In genomic region chr9:121293187-121293586, GRCm38 (mm10) we compare ENCODE assay signal across 23 mouse cellular contexts.
"Had no signal": no experiment of that assay in that cellular context is flagged by ENCODE, and none has a peak within 500 bp of the region (broad histone marks: within the 10 kb centered on the region; RNA-seq: fewer than 3 reads in every experiment).

No protein-coding gene starts in this region.

- ATAC-seq: hindbrain, embryonic 16.5 days; inflammation-experienced regulatory T-cells, adult 6 months; intestine, embryonic 15.5 days; intestine, postnatal 0 days had no signal

- H3K27ac ChIP-seq: heart, adult 2 months; hindbrain, embryonic 10.5 days; hindbrain, embryonic 12.5 days; hindbrain, embryonic 14.5 days; intestine, embryonic 15.5 days; layer of hippocampus, adult 2 months; left cerebral cortex, adult 2 months; limb, embryonic 10.5 days; limb, embryonic 12.5 days had no signal

- H3K9me3 ChIP-seq: intestine, embryonic 15.5 days; limb, embryonic 10.5 days had no signal

- H3K27me3 ChIP-seq: intestine, embryonic 15.5 days had no signal

- H3K4me3 ChIP-seq: heart, adult 2 months; hindbrain, embryonic 10.5 days; hindbrain, embryonic 12.5 days; intestine, embryonic 15.5 days; layer of hippocampus, adult 2 months; left cerebral cortex, adult 2 months; limb, embryonic 10.5 days; limb, embryonic 12.5 days had no signal

- DNase-seq: gastrocnemius, postnatal 25 days; heart, adult 2 months; heart, postnatal 10 days; heart, postnatal 4 days; kidney, adult 18-20 months; kidney, adult 8-10 months; kidney, postnatal 10 days; kidney, postnatal 25 days; kidney, postnatal 4 days; liver had no signal

- H3K4me2 ChIP-seq: heart, embryonic 11.5 days; hindbrain, embryonic 12.5 days; hindbrain, embryonic 14.5 days; intestine, embryonic 15.5 days; limb, embryonic 12.5 days; liver, embryonic 11.5 days had no signal

- H3K9ac ChIP-seq: hindbrain, embryonic 12.5 days; hindbrain, embryonic 14.5 days; intestine, embryonic 15.5 days; limb, embryonic 12.5 days had no signal

- H3K36me3 ChIP-seq: hindbrain, embryonic 10.5 days; hindbrain, embryonic 12.5 days; intestine, embryonic 15.5 days; limb, embryonic 10.5 days; limb, embryonic 12.5 days had no signal
